Mouse (Mus musculus) lung, postnatal 0 days (tissue): ENCODE results near the gene Arl5b.

Experiments
- CTCF ChIP-seq: IDR thresholded peaks from 2 replicates; pipeline ENCODE4 v1.5.1; 2016; ENCODE audit warnings: antibody characterized with exemption, mild to moderate bottlenecking
- EP300 ChIP-seq: IDR thresholded peaks from 2 replicates; pipeline ENCODE4 v1.6.1; 2016; ENCODE audit warnings: antibody characterized with exemption, mild to moderate bottlenecking, control low read depth

DNA sequence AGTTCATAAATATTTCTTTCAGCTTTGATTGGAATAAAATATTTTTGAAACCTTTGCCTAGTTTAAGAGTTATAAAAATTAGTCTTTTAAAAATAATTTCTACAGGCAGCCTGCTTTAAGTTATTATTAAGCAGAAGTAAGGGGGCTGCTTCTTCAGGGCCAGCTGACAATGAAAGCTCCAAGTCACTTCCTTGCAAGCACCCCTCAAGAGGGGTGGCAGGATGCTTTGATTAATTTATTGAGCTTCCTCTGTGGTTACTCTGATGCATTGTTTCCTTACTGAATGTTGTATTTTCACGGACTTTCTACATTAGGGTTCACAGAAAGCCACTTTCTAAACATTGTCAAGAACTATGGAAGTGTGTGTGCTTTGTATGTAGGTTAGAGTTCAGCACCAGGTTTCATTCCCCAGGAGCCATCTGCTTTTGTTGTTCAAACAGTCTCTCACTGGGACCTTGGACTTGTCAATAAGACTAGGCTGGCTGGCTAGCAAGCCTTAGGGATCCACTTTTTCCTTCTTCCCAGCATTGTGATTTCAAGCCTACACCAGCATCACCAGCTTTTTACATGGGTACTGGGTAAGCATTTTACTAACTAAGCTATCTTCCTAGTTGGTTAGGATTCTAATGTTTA is 62.7 kb downstream of the Arl5b start:
- TF ChIP-seq EP300 (no peak), CTCF (no peak)
